Mouse (Mus musculus): ENCODE data around the gene Gtf3c5. TPM values are rescaled to one million over a fixed set of nuclear protein-coding genes. Genes with fewer than 3 reads are reported as not detected.

The Gtf3c5 gene
- polyA plus RNA-seq, 1 experiment = 13.7 TPM

GRCm38 (mm10) chr2:28552301-28552700 is 31.2 kb downstream of the Gtf3c5 start:
- peaks cover 5% of the 10 kb centered on the region for H3K4me1 ChIP-seq (ENCODE audit: control insufficient read depth, insufficient read depth, insufficient read length, low read length)
- TF ChIP-seq CTCF (IDR thresholded peaks at IDR 0.05; ENCODE audit: extremely low read depth, insufficient read length, insufficient replicate concordance, low read depth, low read length) (no peak), POLR2A (IDR thresholded peaks at IDR 0.05; ENCODE audit: low read depth, low read length) (no peak)
- H3K27ac ChIP-seq (ENCODE audit: insufficient read depth, low read depth, low read length) = no peak overlapping the region
- peaks cover 54% of the 10 kb centered on the region for H3K36me3 ChIP-seq (ENCODE audit: control insufficient read depth, insufficient read depth, low read length)
- H3K4me3 ChIP-seq (ENCODE audit: low read depth, low read length) = no peak overlapping the region
- no peaks in the 10 kb centered on the region for H3K27me3 ChIP-seq (ENCODE audit: control insufficient read depth, insufficient read depth, low read length)
- 95% methylated on average over 5 of the region's 5 CpGs for WGBS

DNA sequence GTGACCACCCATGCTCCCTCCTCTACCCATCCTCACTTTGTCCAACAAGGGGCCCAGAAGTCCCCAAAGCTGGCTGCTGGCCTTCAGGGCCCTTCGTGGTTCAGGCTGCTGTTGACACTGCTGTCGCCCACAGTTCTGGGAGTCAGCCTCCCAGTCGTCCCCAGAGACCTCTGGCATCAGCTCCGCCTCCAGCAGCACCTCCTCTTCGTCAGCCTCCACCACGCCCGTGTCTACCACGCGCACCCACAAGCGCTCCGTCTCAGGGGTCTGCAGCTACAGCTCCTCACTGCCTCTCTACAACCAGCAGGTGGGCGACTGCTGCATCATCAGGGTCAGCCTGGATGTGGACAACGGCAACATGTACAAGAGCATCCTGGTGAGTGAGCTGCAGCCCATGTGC is 34.4 kb downstream of the Gtf3c5 start:
- peaks cover 5% of the 10 kb centered on the region for H3K4me1 ChIP-seq (ENCODE audit: control insufficient read depth, insufficient read depth, insufficient read length, low read length)
- no peaks in the 10 kb centered on the region for H3K27me3 ChIP-seq (ENCODE audit: control insufficient read depth, insufficient read depth, low read length)
- TF ChIP-seq POLR2A (IDR thresholded peaks at IDR 0.05; ENCODE audit: low read depth, low read length) = no peak
- TF ChIP-seq CTCF (IDR thresholded peaks at IDR 0.05; ENCODE audit: extremely low read depth, insufficient read length, insufficient replicate concordance, low read depth, low read length) = no peak
- H3K27ac ChIP-seq (ENCODE audit: insufficient read depth, low read depth, low read length) = no peak overlapping the region
- H3K36me3 ChIP-seq (ENCODE audit: control insufficient read depth, insufficient read depth, low read length) = peaks cover 70% of the 10 kb centered on the region
- WGBS = 93% methylated on average over 13 of the region's 13 CpGs
- no peak overlapping the region for H3K4me3 ChIP-seq (ENCODE audit: low read depth, low read length)

GRCm38 (mm10) chr2:28547237-28548172 is 36.0 kb downstream of the Gtf3c5 start:
- WGBS = 50% methylated on average over 11 of the region's 11 CpGs
- H3K27me3 ChIP-seq (ENCODE audit: control insufficient read depth, insufficient read depth, low read length) = no peaks in the 10 kb centered on the region
- H3K4me3 ChIP-seq (ENCODE audit: low read depth, low read length) = no peak overlapping the region
- no peak overlapping the region for H3K27ac ChIP-seq (ENCODE audit: insufficient read depth, low read depth, low read length)
- TF ChIP-seq POLR2A (IDR thresholded peaks at IDR 0.05; ENCODE audit: low read depth, low read length) = no peak
- TF ChIP-seq CTCF (IDR thresholded peaks at IDR 0.05; ENCODE audit: extremely low read depth, insufficient read length, insufficient replicate concordance, low read depth, low read length) = peak; percentile 92; the same call in 1 of the 2 replicates
- H3K36me3 ChIP-seq (ENCODE audit: control insufficient read depth, insufficient read depth, low read length) = peaks cover 74% of the 10 kb centered on the region
- peaks cover 5% of the 10 kb centered on the region for H3K4me1 ChIP-seq (ENCODE audit: control insufficient read depth, insufficient read depth, insufficient read length, low read length)

- 75% methylated on average over 6 of the region's 6 CpGs for WGBS
- TF ChIP-seq POLR2A (IDR thresholded peaks at IDR 0.05; ENCODE audit: low read depth, low read length) (no peak), CTCF (IDR thresholded peaks at IDR 0.05; ENCODE audit: extremely low read depth, insufficient read length, insufficient replicate concordance, low read depth, low read length) (no peak)
- Histone ChIP-seq H3K4me3 (ENCODE audit: low read depth, low read length) (no peak overlapping the region), H3K27me3 (ENCODE audit: control insufficient read depth, insufficient read depth, low read length) (no peaks in the 10 kb centered on the region), H3K36me3 (ENCODE audit: control insufficient read depth, insufficient read depth, low read length) (peaks cover 71% of the 10 kb centered on the region), H3K4me1 (ENCODE audit: control insufficient read depth, insufficient read depth, insufficient read length, low read length) (peaks cover 6% of the 10 kb centered on the region), H3K27ac (ENCODE audit: insufficient read depth, low read depth, low read length) (no peak overlapping the region)
Observed at GRCm38 (mm10) chr2:28546560-28546959, 37.0 kb downstream of the Gtf3c5 start.

DNA sequence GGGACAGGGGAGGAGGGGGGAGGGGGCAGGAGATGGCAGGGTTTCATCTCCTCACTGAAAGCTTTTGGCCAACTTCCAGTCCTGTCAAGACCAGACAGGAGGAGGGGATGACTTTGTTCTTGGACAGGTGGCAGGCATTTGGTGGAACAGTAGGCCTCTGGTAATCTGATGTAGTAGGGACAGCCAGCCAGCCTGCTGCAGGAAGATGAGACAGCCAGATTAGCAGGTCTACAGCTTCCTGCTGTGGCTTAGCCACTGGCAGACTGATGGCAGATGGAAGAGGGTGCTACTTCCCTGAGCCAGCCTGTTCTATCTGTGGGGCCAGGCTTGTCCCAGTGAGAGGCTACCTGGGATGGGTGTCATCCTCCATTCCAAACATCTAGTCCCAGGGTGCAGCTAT is 37.6 kb downstream of the Gtf3c5 start:
- TF ChIP-seq CTCF (IDR thresholded peaks at IDR 0.05; ENCODE audit: extremely low read depth, insufficient read length, insufficient replicate concordance, low read depth, low read length) (no peak), POLR2A (IDR thresholded peaks at IDR 0.05; ENCODE audit: low read depth, low read length) (no peak)
- no peak overlapping the region for H3K4me3 ChIP-seq (ENCODE audit: low read depth, low read length)
- H3K27me3 ChIP-seq (ENCODE audit: control insufficient read depth, insufficient read depth, low read length) = no peaks in the 10 kb centered on the region
- peaks cover 10% of the 10 kb centered on the region for H3K4me1 ChIP-seq (ENCODE audit: control insufficient read depth, insufficient read depth, insufficient read length, low read length)
- peaks cover 65% of the 10 kb centered on the region for H3K36me3 ChIP-seq (ENCODE audit: control insufficient read depth, insufficient read depth, low read length)
- H3K27ac ChIP-seq (ENCODE audit: insufficient read depth, low read depth, low read length) = no peak overlapping the region

DNA sequence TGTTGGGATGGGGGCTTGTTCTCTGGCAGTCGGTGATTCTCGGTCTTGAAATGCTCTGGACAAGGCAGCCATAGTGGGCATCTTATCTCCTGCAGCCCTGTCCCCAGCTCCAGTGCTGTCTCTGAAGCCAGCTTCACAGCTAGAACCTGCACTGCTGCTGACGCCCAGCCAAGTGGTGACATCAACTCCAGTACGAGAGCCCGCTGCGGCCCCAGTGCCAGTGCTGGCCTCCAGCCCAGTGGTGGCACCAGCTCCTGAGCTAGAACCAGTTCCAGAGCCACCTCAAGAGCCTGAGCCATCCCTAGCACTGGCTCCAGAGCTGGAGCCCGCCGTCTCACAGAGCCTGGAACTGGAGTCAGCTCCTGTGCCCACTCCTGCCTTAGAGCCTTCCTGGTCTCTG is 39.7 kb downstream of the Gtf3c5 start:
- Histone ChIP-seq H3K27me3 (ENCODE audit: control insufficient read depth, insufficient read depth, low read length) (no peaks in the 10 kb centered on the region), H3K4me1 (ENCODE audit: control insufficient read depth, insufficient read depth, insufficient read length, low read length) (peaks cover 30% of the 10 kb centered on the region), H3K4me3 (ENCODE audit: low read depth, low read length) (no peak overlapping the region), H3K36me3 (ENCODE audit: control insufficient read depth, insufficient read depth, low read length) (peaks cover 50% of the 10 kb centered on the region), H3K27ac (ENCODE audit: insufficient read depth, low read depth, low read length) (no peak overlapping the region)
- 89% methylated on average over 8 of the region's 8 CpGs for WGBS
- no peak for TF ChIP-seq CTCF (IDR thresholded peaks at IDR 0.05; ENCODE audit: extremely low read depth, insufficient read length, insufficient replicate concordance, low read depth, low read length)
- TF ChIP-seq POLR2A (IDR thresholded peaks at IDR 0.05; ENCODE audit: low read depth, low read length) = no peak

DNA sequence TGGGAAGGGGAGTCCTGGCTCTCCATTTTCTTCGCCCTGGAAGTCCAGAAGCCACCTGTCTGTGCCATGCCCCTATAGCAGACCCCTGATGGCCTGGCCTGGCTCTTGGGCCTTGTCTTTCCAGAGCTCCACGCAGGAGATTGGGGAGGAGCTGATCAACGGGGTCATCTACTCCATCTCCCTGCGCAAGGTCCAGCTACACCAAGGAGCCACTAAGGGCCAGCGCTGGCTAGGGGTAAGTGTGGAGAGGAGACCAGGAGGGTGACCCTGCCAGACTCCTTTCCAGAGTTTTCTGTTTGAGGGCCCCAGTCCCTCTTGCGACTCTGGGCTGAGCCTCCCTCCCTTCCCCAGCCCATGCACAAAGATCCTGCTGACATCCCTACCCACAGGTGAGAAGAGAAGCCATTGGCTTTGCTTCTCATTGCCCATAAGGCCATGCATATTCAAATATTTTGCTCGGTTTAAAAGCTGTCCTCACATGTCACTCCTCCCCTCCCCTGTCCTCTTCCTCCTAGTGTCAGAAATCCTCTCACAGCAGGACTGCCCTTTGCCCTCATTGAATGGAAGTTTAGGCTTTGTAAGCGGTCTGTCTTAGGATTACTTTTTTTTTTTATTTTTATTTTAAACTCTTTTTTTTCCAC is 42.8 kb downstream of the Gtf3c5 start:
- no peak for TF ChIP-seq CTCF (IDR thresholded peaks at IDR 0.05; ENCODE audit: extremely low read depth, insufficient read length, insufficient replicate concordance, low read depth, low read length)
- no peak for TF ChIP-seq POLR2A (IDR thresholded peaks at IDR 0.05; ENCODE audit: low read depth, low read length)
- peak overlapping the region; percentile 22; the same call in 1 of the 2 replicates for H3K27ac ChIP-seq (ENCODE audit: insufficient read depth, low read depth, low read length)
- peaks cover 38% of the 10 kb centered on the region for H3K36me3 ChIP-seq (ENCODE audit: control insufficient read depth, insufficient read depth, low read length)
- H3K27me3 ChIP-seq (ENCODE audit: control insufficient read depth, insufficient read depth, low read length) = no peaks in the 10 kb centered on the region
- H3K4me3 ChIP-seq (ENCODE audit: low read depth, low read length) = no peak overlapping the region
- peaks cover 57% of the 10 kb centered on the region for H3K4me1 ChIP-seq (ENCODE audit: control insufficient read depth, insufficient read depth, insufficient read length, low read length)
- WGBS = 71% methylated on average over 8 of the region's 8 CpGs

All from small intestine, adult 2 months (tissue).